Mouse (Mus musculus) bone marrow macrophage, adult 2 months (primary cell): Measurements from ENCODE around the gene M1ap.

ENCODE experiments used
- CTCF ChIP-seq: IDR thresholded peaks from 2 replicates; pipeline ENCODE4 v1.5.1; 2012; ENCODE audit warnings: low read depth, mild to moderate bottlenecking, low read length, moderate library complexity
- POLR2A ChIP-seq: IDR thresholded peaks from 2 replicates; pipeline ENCODE4 v1.6.1; 2012; ENCODE audit warnings: mild to moderate bottlenecking, low read depth, low read length, borderline replicate concordance

DNA sequence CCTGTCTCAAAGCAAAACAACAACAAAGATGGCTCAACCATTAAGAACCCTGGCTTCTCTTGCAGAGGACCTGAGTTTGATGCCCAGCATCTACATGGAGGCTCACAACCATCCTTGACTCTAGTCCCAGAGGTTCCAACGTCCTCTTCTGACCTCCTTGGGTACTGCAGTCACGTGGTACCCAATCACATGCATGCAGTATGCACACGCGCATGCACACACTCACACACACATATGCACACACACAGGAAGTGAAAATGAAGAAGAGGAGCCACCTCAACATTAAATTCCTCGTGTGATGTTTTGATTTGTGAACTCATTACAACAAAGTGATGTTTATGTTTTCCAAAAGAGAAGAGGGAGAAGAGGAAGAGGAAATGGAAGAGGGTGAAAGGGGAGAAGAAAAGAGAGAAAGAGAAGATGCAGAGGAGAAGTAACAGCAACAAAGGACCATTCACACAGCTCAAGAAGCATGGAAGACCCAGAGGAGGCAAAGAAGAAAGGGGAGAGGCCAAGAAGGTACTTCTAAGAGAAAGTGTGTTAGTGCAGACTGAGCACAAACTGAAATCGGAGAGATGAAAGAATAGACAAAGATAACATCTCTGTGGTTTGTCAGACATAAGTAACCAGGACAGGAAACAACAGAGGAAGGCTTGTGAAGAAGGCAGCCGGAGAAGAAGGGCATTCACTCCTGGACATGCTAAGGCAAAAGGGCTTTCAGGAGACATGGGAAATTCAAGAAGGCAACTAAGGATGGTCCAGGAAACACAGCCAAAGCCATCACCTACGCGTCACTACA lies 25.1 kb upstream of the M1ap start:
- TF ChIP-seq CTCF (no peak), POLR2A (no peak)
